Mouse (Mus musculus) spleen, postnatal 10 days (tissue): ENCODE results near the gene Tbc1d32.

Experiments
- DNase-seq, 2 experiments: peaks; one replicate each; pipeline ENCODE4 v3.0.0; 2021 to 2022; ENCODE audit warnings: low spot score in 2 of 2

Tbc1d32 gene

GRCm38 (mm10) chr10:56106996-56107334 lies 121.5 kb downstream of the Tbc1d32 start:
- DNase-seq, result no peak

GRCm38 (mm10) chr10:56106333-56106995 lies 122.0 kb downstream of the Tbc1d32 start, which contains the start of gene Msl3l2:
Gene Msl3l2 (plus strand): TSS chr10:56106917.
- peak; percentile 65 to 86 for DNase-seq

- DNase-seq, result no peak
Measured at GRCm38 (mm10) chr10:56099641-56100310, 128.7 kb downstream of the Tbc1d32 start.

- no peak for DNase-seq
Measured at GRCm38 (mm10) chr10:56099126-56099525, 129.4 kb downstream of the Tbc1d32 start.

GRCm38 (mm10) chr10:56096757-56097156 lies 131.7 kb downstream of the Tbc1d32 start:
- DNase-seq, result no peak

GRCm38 (mm10) chr10:56094586-56094985 lies 133.9 kb downstream of the Tbc1d32 start:
- DNase-seq, result no peak

GRCm38 (mm10) chr10:56089714-56090113 lies 138.8 kb downstream of the Tbc1d32 start:
- no peak for DNase-seq

- no peak for DNase-seq
Measured at GRCm38 (mm10) chr10:56062746-56063145, 165.7 kb downstream of the Tbc1d32 start.

GRCm38 (mm10) chr10:56061238-56061830 lies 167.2 kb downstream of the Tbc1d32 start:
- DNase-seq, result no peak

- DNase-seq, result no peak
Measured at GRCm38 (mm10) chr10:56058979-56059422, 169.5 kb downstream of the Tbc1d32 start.

GRCm38 (mm10) chr10:56025400-56025799 lies 203.1 kb downstream of the Tbc1d32 start:
- DNase-seq, result no peak

- no peak for DNase-seq
Measured at GRCm38 (mm10) chr10:56024579-56024978, 203.9 kb downstream of the Tbc1d32 start.

GRCm38 (mm10) chr10:55979898-55980521 lies 248.5 kb downstream of the Tbc1d32 start:
- peak in 1 of 2 experiments; percentile 35 for DNase-seq

GRCm38 (mm10) chr10:55978001-55978400 lies 250.5 kb downstream of the Tbc1d32 start:
- no peak for DNase-seq
